Mouse (Mus musculus) adrenal gland, postnatal 36 days (tissue): ENCODE results near the gene Arl13b. TPM values are rescaled to one million over a fixed set of nuclear protein-coding genes. Genes with fewer than 3 reads are reported as not detected.

Experiments used
- microRNA-seq: library from miRNA; unstranded; fragments of <30 nt; microRNA quantifications from one replicate; pipeline ENCODE4 v1.2.0, GENCODE M21; 2021
- total RNA-seq, 2 experiments: library from RNA; stranded (reverse); gene quantifications; 2 replicates each; pipeline ENCODE4 v1.2.3; 2021

The Arl13b gene
- total RNA-seq, 2 experiments from 2014 or later = 11.4 to 12.1 TPM

Small RNAs within 50 kb of the gene (microRNA-seq; reads per million reads assigned to microRNA genes)
- gene Gm25986 = not detected

Other genes starting within 250 kb of the Arl13b start
- gene Nsun3, start 60.2 kb downstream of the Arl13b start, total RNA-seq = 10 to 100 TPM; 11.1 to 16.9 TPM
- gene Stx19, start 32.4 kb downstream of the Arl13b start, total RNA-seq = not detected
- 10 to 100 TPM; 57.6 to 66.3 TPM for gene Pros1, start 7.3 kb upstream of the Arl13b start, total RNA-seq